Mouse (Mus musculus) liver, embryonic 14.5 days (tissue): Measurements from ENCODE around the gene Tsc22d2.

Experiments used
- CTCF ChIP-seq: IDR thresholded peaks from 2 replicates; pipeline ENCODE4 v1.5.1; 2016; ENCODE audit warnings: antibody characterized with exemption, low read depth, control low read depth
- EP300 ChIP-seq: IDR thresholded peaks from 2 replicates; pipeline ENCODE4 v1.6.1; 2016; ENCODE audit warnings: antibody characterized with exemption, low read depth

- TF ChIP-seq CTCF (no peak), EP300 (no peak)
Observed at GRCm38 (mm10) chr3:58455255-58455654, 40.7 kb downstream of the Tsc22d2 start.
